Mouse (Mus musculus): ENCODE measurements around the gene Sos2. TPM values are rescaled to one million over a fixed set of nuclear protein-coding genes. Genes with fewer than 3 reads are reported as not detected.

The Sos2 gene
- polyA plus RNA-seq, 1 experiment from 2014 or later, result 10.5 TPM

- ATAC-seq (ENCODE audit: insufficient number of reproducible peaks, low FRiP score, low TSS enrichment, low read depth) (no peak), DNase-seq (ENCODE audit: low spot score) (no peak)
- H3K27me3 ChIP-seq (ENCODE audit: control insufficient read depth, insufficient read depth, low read length), result no peaks in the 10 kb centered on the region
- no peaks in the 10 kb centered on the region; the same call in 1 of the 2 replicates for H3K36me3 ChIP-seq (ENCODE audit: control insufficient read depth, insufficient read depth, low read length)
- H3K27ac ChIP-seq (replicated peaks; ENCODE audit: low read depth, low read length), result no peak overlapping the region
- H3K9ac ChIP-seq (ENCODE audit: low read length), result no peak overlapping the region
- no peak overlapping the region for H3K4me3 ChIP-seq (ENCODE audit: low read depth, low read length)
- 95% methylated on average over 4 of the region's 4 CpGs for WGBS
- no peaks in the 10 kb centered on the region for H3K4me1 ChIP-seq (ENCODE audit: control insufficient read depth, insufficient read depth, low read length)
- H3K9me3 ChIP-seq (ENCODE audit: control insufficient read depth, low read length), result no peaks in the 10 kb centered on the region
- no peak overlapping the region for H3K4me2 ChIP-seq (ENCODE audit: low read depth, severe bottlenecking)
Observed at GRCm38 (mm10) chr12:69597446-69597845, 84.2 kb downstream of the Sos2 start.

GRCm38 (mm10) chr12:69593130-69593529 lies 88.5 kb downstream of the Sos2 start:
- Histone ChIP-seq H3K4me2 (ENCODE audit: low read depth, severe bottlenecking) (no peak overlapping the region), H3K27me3 (ENCODE audit: control insufficient read depth, insufficient read depth, low read length) (no peaks in the 10 kb centered on the region), H3K9me3 (ENCODE audit: control insufficient read depth, low read length) (no peaks in the 10 kb centered on the region), H3K36me3 (ENCODE audit: control insufficient read depth, insufficient read depth, low read length) (peaks cover 4% of the 10 kb centered on the region; the same call in 1 of the 2 replicates), H3K27ac (replicated peaks; ENCODE audit: low read depth, low read length) (no peak overlapping the region), H3K9ac (ENCODE audit: low read length) (no peak overlapping the region), H3K4me1 (ENCODE audit: control insufficient read depth, insufficient read depth, low read length) (no peaks in the 10 kb centered on the region), H3K4me3 (ENCODE audit: low read depth, low read length) (no peak overlapping the region)
- no peak for ATAC-seq (ENCODE audit: insufficient number of reproducible peaks, low FRiP score, low TSS enrichment, low read depth)
- WGBS, result 95% methylated on average over 5 of the region's 5 CpGs
- DNase-seq (ENCODE audit: low spot score), result no peak

GRCm38 (mm10) chr12:69583270-69583629 lies 98.4 kb downstream of the Sos2 start:
- H3K9me3 ChIP-seq (ENCODE audit: control insufficient read depth, low read length), result no peaks in the 10 kb centered on the region
- DNase-seq (ENCODE audit: low spot score), result no peak
- H3K4me1 ChIP-seq (ENCODE audit: control insufficient read depth, insufficient read depth, low read length), result no peaks in the 10 kb centered on the region
- H3K4me3 ChIP-seq (ENCODE audit: low read depth, low read length), result peak overlapping the region; percentile 88
- peak overlapping the region; percentile 64 for H3K4me2 ChIP-seq (ENCODE audit: low read depth, severe bottlenecking)
- 0 out of 2 replicates have a peak, but pooled peaks have one; percentile 34 for ATAC-seq (ENCODE audit: insufficient number of reproducible peaks, low FRiP score, low TSS enrichment, low read depth)
- no peak overlapping the region for H3K27ac ChIP-seq (replicated peaks; ENCODE audit: low read depth, low read length)
- H3K36me3 ChIP-seq (ENCODE audit: control insufficient read depth, insufficient read depth, low read length), result peaks cover 2% of the 10 kb centered on the region
- peak overlapping the region; percentile 90 for H3K9ac ChIP-seq (ENCODE audit: low read length)
- WGBS, result 52% methylated on average over 5 of the region's 5 CpGs
- H3K27me3 ChIP-seq (ENCODE audit: control insufficient read depth, insufficient read depth, low read length), result no peaks in the 10 kb centered on the region

GRCm38 (mm10) chr12:69582613-69583269 lies 98.9 kb downstream of the Sos2 start, which contains the start of gene Vcpkmt:
Gene Vcpkmt, minus strand, starts transcription at chr12:69583028.
- Histone ChIP-seq H3K4me2 (ENCODE audit: low read depth, severe bottlenecking) (peak within 1 kb of the TSS; percentile 64), H3K9me3 (ENCODE audit: control insufficient read depth, low read length) (no peaks in the 10 kb centered on the region), H3K4me3 (ENCODE audit: low read depth, low read length) (peak within 1 kb of the TSS; percentile 88), H3K36me3 (ENCODE audit: control insufficient read depth, insufficient read depth, low read length) (peaks cover 5% of the 10 kb centered on the region), H3K27ac (replicated peaks; ENCODE audit: low read depth, low read length) (no peak within 1 kb of the TSS; the same call in 1 of the 2 replicates), H3K4me1 (ENCODE audit: control insufficient read depth, insufficient read depth, low read length) (no peaks in the 10 kb centered on the region), H3K27me3 (ENCODE audit: control insufficient read depth, insufficient read depth, low read length) (no peaks in the 10 kb centered on the region), H3K9ac (ENCODE audit: low read length) (peak within 1 kb of the TSS; percentile 90)
- peak; percentile 92 for DNase-seq (ENCODE audit: low spot score)
- peak; percentile 91 for ATAC-seq (ENCODE audit: insufficient number of reproducible peaks, low FRiP score, low TSS enrichment, low read depth)
- under 1% methylated on average over 56 of the region's 56 CpGs for WGBS

GRCm38 (mm10) chr12:69582216-69582612 lies 99.4 kb downstream of the Sos2 start:
- no peak overlapping the region for H3K27ac ChIP-seq (replicated peaks; ENCODE audit: low read depth, low read length)
- peak overlapping the region; percentile 64 for H3K4me2 ChIP-seq (ENCODE audit: low read depth, severe bottlenecking)
- H3K9ac ChIP-seq (ENCODE audit: low read length), result peak overlapping the region; percentile 90
- no peaks in the 10 kb centered on the region for H3K9me3 ChIP-seq (ENCODE audit: control insufficient read depth, low read length)
- no peaks in the 10 kb centered on the region for H3K4me1 ChIP-seq (ENCODE audit: control insufficient read depth, insufficient read depth, low read length)
- H3K36me3 ChIP-seq (ENCODE audit: control insufficient read depth, insufficient read depth, low read length), result peaks cover 8% of the 10 kb centered on the region
- no peaks in the 10 kb centered on the region for H3K27me3 ChIP-seq (ENCODE audit: control insufficient read depth, insufficient read depth, low read length)
- 27% methylated on average over 9 of the region's 9 CpGs for WGBS
- H3K4me3 ChIP-seq (ENCODE audit: low read depth, low read length), result peak overlapping the region; percentile 88
- no peak for DNase-seq (ENCODE audit: low spot score)
- ATAC-seq (ENCODE audit: insufficient number of reproducible peaks, low FRiP score, low TSS enrichment, low read depth), result no peak

- Histone ChIP-seq H3K9ac (ENCODE audit: low read length) (no peak overlapping the region), H3K9me3 (ENCODE audit: control insufficient read depth, low read length) (no peaks in the 10 kb centered on the region), H3K36me3 (ENCODE audit: control insufficient read depth, insufficient read depth, low read length) (peaks cover 8% of the 10 kb centered on the region), H3K4me2 (ENCODE audit: low read depth, severe bottlenecking) (no peak overlapping the region), H3K4me3 (ENCODE audit: low read depth, low read length) (no peak overlapping the region), H3K27ac (replicated peaks; ENCODE audit: low read depth, low read length) (no peak overlapping the region), H3K4me1 (ENCODE audit: control insufficient read depth, insufficient read depth, low read length) (no peaks in the 10 kb centered on the region), H3K27me3 (ENCODE audit: control insufficient read depth, insufficient read depth, low read length) (no peaks in the 10 kb centered on the region)
- ATAC-seq (ENCODE audit: insufficient number of reproducible peaks, low FRiP score, low TSS enrichment, low read depth) (no peak), DNase-seq (ENCODE audit: low spot score) (no peak)
- 93% methylated on average over 5 of the region's 5 CpGs for WGBS
Observed at GRCm38 (mm10) chr12:69579623-69580022, 102.0 kb downstream of the Sos2 start.

GRCm38 (mm10) chr12:69576120-69576627 lies 105.5 kb downstream of the Sos2 start:
- H3K4me1 ChIP-seq (ENCODE audit: control insufficient read depth, insufficient read depth, low read length), result no peaks in the 10 kb centered on the region
- no peak overlapping the region for H3K4me3 ChIP-seq (ENCODE audit: low read depth, low read length)
- ATAC-seq (ENCODE audit: insufficient number of reproducible peaks, low FRiP score, low TSS enrichment, low read depth) (no peak), DNase-seq (ENCODE audit: low spot score) (no peak)
- H3K4me2 ChIP-seq (ENCODE audit: low read depth, severe bottlenecking), result no peak overlapping the region
- H3K27ac ChIP-seq (replicated peaks; ENCODE audit: low read depth, low read length), result no peak overlapping the region
- WGBS, result 85% methylated on average over 9 of the region's 9 CpGs
- no peak overlapping the region for H3K9ac ChIP-seq (ENCODE audit: low read length)
- peaks cover 8% of the 10 kb centered on the region for H3K36me3 ChIP-seq (ENCODE audit: control insufficient read depth, insufficient read depth, low read length)
- H3K9me3 ChIP-seq (ENCODE audit: control insufficient read depth, low read length), result no peaks in the 10 kb centered on the region
- H3K27me3 ChIP-seq (ENCODE audit: control insufficient read depth, insufficient read depth, low read length), result no peaks in the 10 kb centered on the region

- 27% methylated on average over 17 of the region's 17 CpGs for WGBS
- no peak overlapping the region for H3K27ac ChIP-seq (replicated peaks; ENCODE audit: low read depth, low read length)
Observed at GRCm38 (mm10) chr12:69573916-69574881, 107.5 kb downstream of the Sos2 start.

More at GRCm38 (mm10) chr12:69573916-69574881, 107.5 kb downstream of the Sos2 start:
- H3K27me3 ChIP-seq (ENCODE audit: control insufficient read depth, insufficient read depth, low read length), result no peaks in the 10 kb centered on the region
- H3K9ac ChIP-seq (ENCODE audit: low read length), result no peak overlapping the region
- no peaks in the 10 kb centered on the region for H3K4me1 ChIP-seq (ENCODE audit: control insufficient read depth, insufficient read depth, low read length)
- no peak overlapping the region for H3K4me3 ChIP-seq (ENCODE audit: low read depth, low read length)
- 0 out of 2 replicates have a peak overlapping the region, but pooled peaks have one; percentile 26 for H3K4me2 ChIP-seq (ENCODE audit: low read depth, severe bottlenecking)
- H3K36me3 ChIP-seq (ENCODE audit: control insufficient read depth, insufficient read depth, low read length), result peaks cover 8% of the 10 kb centered on the region
- H3K9me3 ChIP-seq (ENCODE audit: control insufficient read depth, low read length), result no peaks in the 10 kb centered on the region
- peak; percentile 83 for DNase-seq (ENCODE audit: low spot score)
- ATAC-seq (ENCODE audit: insufficient number of reproducible peaks, low FRiP score, low TSS enrichment, low read depth), result no peak

Data from limb, embryonic 11.5 days (tissue).